Mouse (Mus musculus): ENCODE measurements around the gene Scn1b.

Scn1b gene

GRCm38 (mm10) chr7:31126851-31127724 is at the start of gene Scn1b:
Gene Scn1b (minus strand): TSS chr7:31127003.
- no peak for DNase-seq (ENCODE audit: low read depth, low spot score)

DNA sequence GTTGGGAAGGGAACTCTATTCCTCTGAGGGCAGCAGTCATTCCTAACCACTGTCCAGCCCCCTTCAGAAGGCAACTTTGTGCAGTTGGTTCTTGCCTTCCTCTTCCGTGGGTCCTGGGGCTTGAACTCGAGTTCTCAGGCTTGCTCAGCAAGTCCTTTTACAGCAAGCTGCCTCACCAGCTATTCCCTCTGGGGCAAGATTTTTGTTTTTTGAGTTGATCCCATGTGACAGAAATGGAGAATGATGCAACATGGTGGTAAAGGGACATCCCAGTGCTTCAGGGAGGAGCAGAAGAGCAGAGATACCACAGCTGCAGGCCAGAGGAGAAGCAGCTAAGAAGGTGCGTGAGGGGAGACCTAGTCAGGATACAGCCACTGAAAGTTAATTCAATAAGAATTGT is 48.3 kb upstream of the Scn1b start:
- DNase-seq (ENCODE audit: low read depth, low spot score), result no peak

DNA sequence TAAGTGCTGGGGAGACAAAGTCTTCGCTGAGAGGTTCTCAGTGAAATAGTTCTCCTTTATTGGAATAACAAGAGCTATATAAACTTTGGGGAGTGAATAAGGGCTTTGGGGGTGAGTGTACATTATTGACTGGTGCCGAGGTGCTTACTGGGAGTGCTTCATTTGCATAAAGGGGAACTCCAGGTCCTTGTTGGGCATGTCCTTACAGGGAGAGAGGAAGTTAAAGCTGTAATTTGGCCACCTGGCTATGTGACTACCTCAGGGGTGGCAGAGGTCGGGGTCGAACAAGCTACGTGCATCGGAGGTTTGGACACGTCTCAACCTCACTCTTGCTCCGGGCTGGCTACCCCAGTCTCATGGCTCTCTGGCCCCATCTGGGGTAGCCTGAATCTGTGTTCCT is 47.7 kb upstream of the Scn1b start:
- DNase-seq (ENCODE audit: low read depth, low spot score), result no peak

DNA sequence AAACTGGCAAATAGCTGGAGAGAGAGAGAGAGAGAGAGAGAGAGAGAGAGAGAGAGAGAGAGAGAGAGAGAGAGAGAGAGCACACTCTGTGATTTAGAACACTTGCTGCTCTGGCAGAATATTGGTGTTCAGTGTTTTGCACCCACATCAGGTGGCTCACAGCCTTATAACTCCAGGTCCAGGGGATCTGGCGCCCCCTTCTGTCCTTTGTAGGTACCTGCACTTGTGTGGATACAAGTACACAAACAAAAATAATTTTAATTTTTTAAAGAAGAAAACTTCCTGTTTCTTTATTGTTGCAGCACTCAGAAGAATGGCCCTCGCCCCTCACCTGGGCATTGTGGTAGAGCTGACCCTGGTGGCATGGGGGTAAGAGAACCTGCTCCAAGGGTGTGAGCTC is 45.4 kb upstream of the Scn1b start:
- no peak for DNase-seq (ENCODE audit: low read depth, low spot score)

- no peak for DNase-seq (ENCODE audit: low read depth, low spot score)
These were observed 43.7 kb upstream of the Scn1b start for GRCm38 (mm10) chr7:31170520-31170919.

DNA sequence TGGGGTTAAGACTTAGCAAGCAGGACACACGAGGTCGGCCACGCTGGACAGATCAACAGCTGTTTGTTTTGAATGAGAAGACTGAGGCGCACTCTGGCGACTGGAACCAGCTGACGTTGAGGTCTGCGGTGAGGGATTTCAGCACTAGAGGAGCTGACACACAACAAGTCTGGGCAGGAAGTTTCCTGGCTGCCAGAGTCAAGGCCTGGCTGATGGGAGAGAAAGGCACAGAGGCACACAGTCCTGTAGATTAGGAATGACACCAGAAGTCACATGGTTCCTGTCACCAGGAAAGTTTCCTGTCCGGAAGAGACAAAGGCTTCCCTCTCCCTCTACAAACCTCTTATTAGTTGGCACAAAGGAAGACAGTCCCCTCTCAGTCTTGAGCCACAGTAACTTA is 41.6 kb upstream of the Scn1b start:
- no peak for DNase-seq (ENCODE audit: low read depth, low spot score)

- DNase-seq (ENCODE audit: low read depth, low spot score), result no peak
These were observed 37.9 kb upstream of the Scn1b start for GRCm38 (mm10) chr7:31164748-31165147.

DNA sequence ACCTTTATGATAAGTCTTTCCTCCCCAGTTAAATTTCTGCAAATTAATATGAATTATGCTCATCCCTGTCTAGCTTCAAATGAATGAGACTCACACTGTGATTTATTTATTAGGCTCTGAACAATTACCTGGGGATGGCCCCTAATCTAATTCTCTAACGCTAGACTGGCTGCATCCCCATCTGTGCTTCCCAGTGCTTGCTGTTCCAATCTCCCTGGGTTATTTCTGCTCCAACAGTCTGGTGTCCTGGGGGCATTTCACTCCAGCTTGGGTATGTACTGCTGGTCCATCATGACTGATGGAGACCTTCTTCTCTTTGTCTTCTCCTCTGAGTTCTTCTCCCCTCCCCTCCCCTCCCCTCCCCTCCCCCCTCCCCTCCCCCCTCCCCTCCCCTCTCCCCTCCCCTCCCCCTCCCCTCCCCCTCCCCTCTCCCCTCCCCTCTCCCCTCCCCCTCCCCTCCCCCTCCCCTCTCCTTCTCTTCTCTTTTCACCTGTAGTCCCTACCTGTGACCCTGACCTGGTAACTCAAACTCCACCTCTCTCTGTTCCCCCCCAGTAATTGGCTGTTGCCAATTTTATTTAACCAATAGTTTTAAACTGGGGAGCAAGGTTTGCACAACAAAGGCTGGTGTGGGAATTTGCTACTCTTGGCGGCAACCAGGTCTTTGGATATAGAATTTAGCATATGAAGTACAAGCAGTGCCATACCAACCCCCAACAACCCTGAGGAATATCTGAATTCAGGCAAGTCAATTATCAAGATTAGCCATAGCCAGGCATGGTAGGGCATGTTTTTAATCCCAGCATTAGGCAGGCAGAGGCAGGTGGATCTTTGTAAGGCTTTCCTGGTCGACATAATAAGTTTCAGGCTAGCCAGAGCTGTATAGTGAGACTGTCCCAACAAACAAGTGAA is 37.1 kb upstream of the Scn1b start:
- no peak for DNase-seq (ENCODE audit: low read depth, low spot score)

DNA sequence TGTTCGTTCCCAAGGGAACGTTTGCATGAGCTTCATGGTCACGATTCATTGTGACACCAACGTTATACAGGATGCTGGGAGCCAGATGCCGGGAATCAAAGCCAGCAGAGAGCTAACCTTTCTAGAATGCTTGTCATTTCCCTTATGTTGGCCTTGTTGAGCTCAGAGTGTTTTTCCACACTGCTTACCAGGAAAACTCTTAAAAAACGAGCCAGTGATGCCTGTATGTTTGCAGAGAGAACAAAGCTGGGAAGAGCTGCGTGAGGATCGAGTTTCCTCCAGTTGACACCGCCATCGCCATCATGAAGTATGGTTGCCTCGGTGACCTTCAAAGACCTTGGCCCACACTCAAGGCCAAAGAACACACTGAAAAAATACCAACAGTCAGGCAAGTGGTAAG is 35.5 kb upstream of the Scn1b start:
- no peak for DNase-seq (ENCODE audit: low read depth, low spot score)

DNA sequence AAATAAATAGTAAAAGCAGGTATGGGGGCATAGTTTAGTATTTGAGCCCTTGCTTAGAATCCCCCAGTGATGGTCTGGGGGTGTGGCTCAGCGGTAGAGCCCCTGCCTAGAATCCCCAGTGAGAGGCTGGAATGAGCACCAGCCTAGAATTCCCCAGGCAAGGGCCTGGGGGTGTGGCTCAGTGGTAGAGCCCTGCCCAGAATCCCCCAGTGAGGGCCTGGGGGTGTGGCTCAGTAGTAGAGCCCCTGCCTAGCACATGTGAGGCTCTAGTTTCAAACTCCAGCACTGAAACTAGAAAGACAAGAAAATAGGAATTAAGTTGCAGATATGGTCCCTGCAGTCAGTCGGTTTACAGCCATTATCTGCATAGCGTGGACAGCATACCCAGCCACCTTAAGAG is 35.0 kb upstream of the Scn1b start:
- no peak for DNase-seq (ENCODE audit: low read depth, low spot score)

GRCm38 (mm10) chr7:31161246-31161645 is 34.4 kb upstream of the Scn1b start:
- DNase-seq (ENCODE audit: low read depth, low spot score), result no peak

- no peak for DNase-seq (ENCODE audit: low read depth, low spot score)
These were observed 34.0 kb upstream of the Scn1b start for GRCm38 (mm10) chr7:31160763-31161162.

DNA sequence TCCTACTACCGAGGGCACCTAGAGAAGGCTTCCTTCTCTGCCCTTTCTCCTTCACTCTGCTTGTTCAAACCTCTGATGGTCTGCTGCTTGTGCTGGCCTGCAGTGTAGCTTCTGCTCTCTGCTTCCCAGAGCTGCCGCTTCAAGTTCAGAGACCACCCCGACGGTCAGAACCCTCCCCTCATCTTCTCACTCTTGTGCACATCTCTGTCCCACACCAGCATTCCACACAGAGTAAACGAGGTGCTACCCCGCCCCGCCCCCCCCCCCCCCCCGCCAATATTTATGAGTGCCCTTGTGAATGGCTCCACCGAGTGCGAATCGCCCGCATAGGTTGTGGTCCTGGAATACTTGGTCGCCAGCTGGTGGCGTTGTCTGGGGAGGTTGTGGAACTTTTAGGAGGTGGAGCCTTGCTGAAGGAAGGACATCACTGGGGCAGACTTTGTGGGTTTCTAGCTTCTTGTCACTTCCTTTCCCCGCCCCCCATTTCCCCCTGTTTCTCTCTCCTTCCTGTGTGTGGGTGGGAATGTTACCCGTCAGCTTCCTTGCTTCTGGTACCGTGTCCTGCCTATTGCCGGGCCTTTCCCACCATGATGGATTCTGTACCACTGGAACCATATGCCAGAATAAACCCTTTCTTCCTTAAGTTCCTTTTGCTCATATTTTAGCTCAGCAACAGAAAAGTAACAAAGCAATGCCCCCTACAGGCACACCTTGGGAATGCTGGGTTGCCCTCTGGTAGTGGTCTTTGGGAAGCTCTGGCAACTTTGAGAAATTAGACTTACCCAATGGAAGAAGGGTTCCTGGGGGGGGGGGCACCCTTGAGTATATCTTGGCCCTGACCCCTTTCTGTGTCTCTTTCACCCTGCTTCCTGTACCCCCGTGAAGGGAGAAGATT is 29.5 kb upstream of the Scn1b start:
- no peak for DNase-seq (ENCODE audit: low read depth, low spot score)

DNA sequence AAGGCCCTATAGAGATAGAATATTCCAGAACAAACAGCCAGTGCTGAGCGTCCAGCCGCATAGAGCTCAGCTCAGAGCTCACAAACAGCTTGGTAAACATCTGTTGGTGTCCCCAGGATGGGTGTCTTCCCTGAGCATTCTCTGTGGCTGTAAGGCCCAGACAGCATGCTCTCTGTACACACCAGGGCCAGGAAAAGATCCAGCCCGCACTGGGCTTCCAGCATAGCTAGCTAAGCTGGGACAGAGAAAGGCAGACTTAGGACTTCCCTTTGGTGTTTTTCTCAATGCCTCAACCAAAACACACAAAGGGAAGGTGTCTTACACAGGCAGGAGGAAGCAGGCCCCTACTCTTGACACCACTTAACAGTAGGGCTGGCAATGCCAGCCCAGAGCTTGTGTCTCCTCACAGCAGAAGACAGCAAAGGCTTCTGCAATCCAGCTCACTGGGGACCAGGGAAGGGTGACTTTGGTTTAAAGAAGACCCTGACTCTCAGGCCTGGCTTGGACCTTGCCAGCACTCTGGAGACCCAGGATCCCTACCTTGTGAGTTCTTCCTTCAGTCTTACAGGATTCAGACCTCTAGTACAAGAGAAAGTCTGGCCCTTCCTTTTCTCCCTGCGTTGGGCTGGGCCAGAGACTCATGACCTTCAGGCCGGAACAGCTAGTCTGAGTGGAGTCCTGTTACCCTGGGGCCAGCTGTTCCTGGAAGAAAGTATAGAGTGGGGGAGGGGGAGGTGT is 28.7 kb upstream of the Scn1b start, which contains the start of gene Gramd1a:
Gene Gramd1a, minus strand, starts transcription at position 601 of the 738 bp plus-strand sequence.
- DNase-seq (ENCODE audit: low read depth, low spot score), result no peak

- DNase-seq (ENCODE audit: low read depth, low spot score), result no peak
These were observed 26.9 kb upstream of the Scn1b start for GRCm38 (mm10) chr7:31153536-31154320.

DNA sequence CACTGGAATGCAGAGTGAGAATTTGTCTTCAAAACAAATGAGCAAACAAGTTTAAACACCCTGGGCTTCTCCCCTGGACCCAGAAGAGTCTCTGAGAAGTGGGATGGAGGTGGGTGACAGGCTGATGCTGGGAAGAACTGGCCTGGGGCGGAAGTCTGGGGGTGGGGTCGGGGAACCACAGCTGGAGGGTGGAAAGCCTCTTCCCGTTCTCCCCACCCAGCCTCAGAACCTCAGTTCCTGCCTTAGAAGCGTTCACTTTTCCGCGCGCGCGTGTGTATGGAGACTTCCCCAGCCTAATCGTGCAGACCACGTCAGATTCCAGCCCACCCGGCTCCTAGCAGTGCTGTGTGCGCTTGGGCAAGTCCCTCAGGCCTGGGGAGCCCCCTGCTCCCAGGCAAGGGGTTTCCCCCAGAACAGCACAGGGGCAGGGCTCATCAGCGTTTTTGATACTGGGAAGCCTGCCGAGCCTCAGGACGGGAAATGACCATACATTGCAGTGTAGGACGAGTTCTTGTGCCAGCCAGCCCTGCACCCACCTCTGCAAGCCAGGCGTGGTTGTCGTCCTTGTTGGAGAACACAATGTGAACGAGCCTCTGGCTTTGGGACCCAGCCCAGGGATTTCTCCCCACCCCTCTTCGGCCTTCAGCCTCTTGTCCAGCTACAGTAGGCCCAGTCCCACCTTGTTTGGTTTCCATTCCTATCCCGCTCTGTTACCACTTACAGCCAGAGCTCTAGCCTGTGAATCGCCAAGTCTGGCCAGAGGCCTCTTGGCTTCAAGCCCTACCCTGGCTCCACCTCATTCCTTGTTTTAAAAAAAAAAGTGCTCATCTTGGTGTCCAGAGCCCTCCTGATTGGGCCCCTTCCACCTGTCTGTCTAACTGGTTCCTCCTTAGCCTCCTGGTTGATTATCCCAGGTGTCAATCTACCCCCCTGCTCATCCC is 24.8 kb upstream of the Scn1b start:
- no peak for DNase-seq (ENCODE audit: low read depth, low spot score)

DNA sequence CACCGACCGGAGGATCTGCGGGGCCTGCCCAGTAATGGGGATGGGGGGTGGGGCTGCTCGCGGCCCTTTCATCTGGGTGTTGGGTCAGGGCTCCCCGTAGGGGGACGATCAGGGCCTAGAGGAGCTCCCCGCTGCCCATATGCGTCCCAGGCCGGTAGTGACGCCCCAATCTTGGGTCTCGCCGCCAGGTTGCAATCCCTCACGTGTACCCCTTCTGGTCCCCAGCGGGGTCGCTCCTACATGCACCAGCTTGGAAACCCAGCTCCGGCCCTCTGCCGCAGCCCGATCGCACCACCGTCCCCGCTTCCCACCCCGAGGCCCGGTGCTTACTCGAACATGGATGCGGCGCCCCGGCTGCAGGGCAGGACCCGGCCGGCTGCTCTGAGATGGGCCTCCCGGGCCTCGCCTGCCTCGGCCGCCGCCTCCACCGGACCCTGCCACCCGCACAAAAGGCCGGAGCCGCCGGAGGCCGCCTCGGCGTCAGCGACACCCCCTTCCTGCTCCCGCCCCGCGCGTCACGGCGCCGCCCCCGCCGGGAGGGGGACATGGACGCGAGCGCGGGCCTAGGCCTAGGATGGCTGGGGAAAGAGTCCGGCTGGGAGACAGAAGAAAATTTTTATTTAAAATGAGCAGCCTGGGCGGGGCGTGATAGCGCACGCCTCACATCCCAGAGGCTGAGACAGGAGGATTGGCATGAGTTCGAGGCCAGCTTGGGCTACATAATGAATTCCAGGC is 23.9 kb upstream of the Scn1b start:
- peak; percentile 80 for DNase-seq (ENCODE audit: low read depth, low spot score)
